17 mouse cellular contexts compared by ENCODE assay signal in the genomic region with DNA sequence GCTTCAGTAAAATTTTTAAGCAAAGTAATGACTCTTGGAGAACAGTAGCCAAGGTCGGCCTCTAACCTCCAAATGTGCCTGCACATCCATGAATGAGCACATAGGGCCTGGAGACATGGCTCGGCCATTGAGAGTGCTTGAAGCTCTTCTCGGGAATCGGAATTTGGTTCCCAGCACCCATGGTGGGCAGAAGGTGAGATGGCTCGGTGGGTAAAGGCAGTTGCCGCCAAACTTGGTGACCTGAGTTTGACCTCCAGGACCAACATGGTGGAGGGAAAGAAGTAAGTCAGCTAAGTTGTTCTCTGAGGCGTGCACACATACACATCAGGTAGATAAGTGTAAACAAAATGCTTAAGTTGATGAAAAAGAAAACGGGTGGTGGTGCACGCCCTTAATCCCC.
"Had no signal": no experiment of that assay in that cellular context is flagged by ENCODE, and none has a peak within 500 bp of the region (broad histone marks: within the 10 kb centered on the region; RNA-seq: fewer than 3 reads in every experiment).

No protein-coding gene starts in this region.

- H3K27me3 ChIP-seq: intestine, embryonic 15.5 days; limb, embryonic 13.5 days; midbrain, embryonic 13.5 days; neural tube, embryonic 13.5 days had no signal

- H3K4me2 ChIP-seq: intestine, embryonic 15.5 days; limb, embryonic 13.5 days; midbrain, embryonic 13.5 days; neural tube, embryonic 13.5 days had no signal

- DNase-seq: kidney, adult 11 months; kidney, adult 8-10 months; layer of hippocampus, adult 9-11 months; retina, postnatal 1 day; right cerebral cortex, postnatal 4 days; thymus, adult 2 months; thymus, postnatal 14 days had no signal

- ATAC-seq: intestine, embryonic 15.5 days; midbrain, embryonic 13.5 days; midbrain, embryonic 16.5 days had no signal

- H3K27ac ChIP-seq: kidney, postnatal 0 days; layer of hippocampus, adult 2 months; limb, embryonic 10.5 days; limb, embryonic 13.5 days; midbrain, embryonic 10.5 days; midbrain, embryonic 13.5 days had no signal

- H3K4me3 ChIP-seq: intestine, embryonic 15.5 days; layer of hippocampus, adult 2 months; limb, embryonic 10.5 days; limb, embryonic 13.5 days; midbrain, embryonic 10.5 days; midbrain, embryonic 13.5 days; myocyte; neural tube, embryonic 13.5 days had no signal

- H3K9me3 ChIP-seq: intestine, embryonic 15.5 days; limb, embryonic 10.5 days; limb, embryonic 13.5 days; midbrain, embryonic 13.5 days; neural tube, embryonic 13.5 days had no signal

- H3K9ac ChIP-seq: intestine, embryonic 15.5 days; limb, embryonic 13.5 days; neural tube, embryonic 13.5 days had no signal

- H3K36me3 ChIP-seq: neural tube, embryonic 13.5 days had no signal
